Mouse (Mus musculus) cerebellum, adult 2 months (tissue): ENCODE results near the gene Rps6ka5.

ENCODE experiments used
- CTCF ChIP-seq: fragments of 200-500 bp; IDR thresholded peaks from 2 replicates; pipeline ENCODE4 v1.5.1; 2011; ENCODE audit warnings: low read depth, mild to moderate bottlenecking, control low read depth, low read length, moderate library complexity, borderline replicate concordance; ENCODE audit not compliant: insufficient read depth
- POLR2A ChIP-seq: fragments of 200-500 bp; IDR thresholded peaks from 2 replicates; pipeline ENCODE4 v1.6.1; 2011; ENCODE audit warnings: low read length, control low read depth, borderline replicate concordance; ENCODE audit not compliant: insufficient read depth

GRCm38 (mm10) chr12:100742468-100742867, 15.7 kb upstream of the Rps6ka5 start:
- no peak for TF ChIP-seq CTCF
- TF ChIP-seq POLR2A, result no peak
